Mouse (Mus musculus): Measurements from ENCODE around the gene Zp3.

Gene Zp3

GRCm38 (mm10) chr5:135960909-135961635, 18.8 kb upstream of the Zp3 start:
- ATAC-seq (ENCODE audit: insufficient number of reproducible peaks, low FRiP score, low TSS enrichment) = no peak

GRCm38 (mm10) chr5:135962125-135962491, 17.8 kb upstream of the Zp3 start:
- no peak for ATAC-seq (ENCODE audit: insufficient number of reproducible peaks, low FRiP score, low TSS enrichment)

- peak; percentile 91 for ATAC-seq (ENCODE audit: insufficient number of reproducible peaks, low FRiP score, low TSS enrichment)
These were observed 17.2 kb upstream of the Zp3 start for GRCm38 (mm10) chr5:135962492-135963279.

- 0 out of 2 replicates have a peak, but pooled peaks have one; percentile 11 for ATAC-seq (ENCODE audit: insufficient number of reproducible peaks, low FRiP score, low TSS enrichment)
These were observed 16.6 kb upstream of the Zp3 start for GRCm38 (mm10) chr5:135963280-135963627.

GRCm38 (mm10) chr5:135965501-135965930, 14.4 kb upstream of the Zp3 start:
- no peak for ATAC-seq (ENCODE audit: insufficient number of reproducible peaks, low FRiP score, low TSS enrichment)

GRCm38 (mm10) chr5:135966866-135967265, 13.0 kb upstream of the Zp3 start:
- no peak for ATAC-seq (ENCODE audit: insufficient number of reproducible peaks, low FRiP score, low TSS enrichment)

GRCm38 (mm10) chr5:135968781-135969180, 11.1 kb upstream of the Zp3 start:
- ATAC-seq (ENCODE audit: insufficient number of reproducible peaks, low FRiP score, low TSS enrichment) = no peak

- ATAC-seq (ENCODE audit: insufficient number of reproducible peaks, low FRiP score, low TSS enrichment) = no peak
These were observed 9.7 kb upstream of the Zp3 start for GRCm38 (mm10) chr5:135970247-135970646.

- no peak for ATAC-seq (ENCODE audit: insufficient number of reproducible peaks, low FRiP score, low TSS enrichment)
These were observed 8.0 kb upstream of the Zp3 start for GRCm38 (mm10) chr5:135971876-135972275.

GRCm38 (mm10) chr5:135974365-135974764, 5.5 kb upstream of the Zp3 start, which contains the start of gene Ssc4d:
Ssc4d (minus strand) TSS chr5:135974531.
- no peak for ATAC-seq (ENCODE audit: insufficient number of reproducible peaks, low FRiP score, low TSS enrichment)

GRCm38 (mm10) chr5:135975893-135976668, 3.8 kb upstream of the Zp3 start:
- ATAC-seq (ENCODE audit: insufficient number of reproducible peaks, low FRiP score, low TSS enrichment) = no peak

GRCm38 (mm10) chr5:135979381-135979780, 518 bp upstream of the Zp3 start:
- no peak for ATAC-seq (ENCODE audit: insufficient number of reproducible peaks, low FRiP score, low TSS enrichment)

- peak; percentile 52; the same call in 1 of the 2 replicates for ATAC-seq (ENCODE audit: insufficient number of reproducible peaks, low FRiP score, low TSS enrichment)
These were observed 2.5 kb downstream of the Zp3 start for GRCm38 (mm10) chr5:135982398-135982797.

- ATAC-seq (ENCODE audit: insufficient number of reproducible peaks, low FRiP score, low TSS enrichment) = no peak
These were observed 4.7 kb downstream of the Zp3 start for GRCm38 (mm10) chr5:135984546-135985044.

- ATAC-seq (ENCODE audit: insufficient number of reproducible peaks, low FRiP score, low TSS enrichment) = no peak
These were observed 7.3 kb downstream of the Zp3 start for GRCm38 (mm10) chr5:135987248-135987647.

- ATAC-seq (ENCODE audit: insufficient number of reproducible peaks, low FRiP score, low TSS enrichment) = no peak
These were observed 10.7 kb downstream of the Zp3 start for GRCm38 (mm10) chr5:135990601-135991000.

- no peak for ATAC-seq (ENCODE audit: insufficient number of reproducible peaks, low FRiP score, low TSS enrichment)
These were observed 13.6 kb downstream of the Zp3 start for GRCm38 (mm10) chr5:135993381-135993965.

- ATAC-seq (ENCODE audit: insufficient number of reproducible peaks, low FRiP score, low TSS enrichment) = no peak
These were observed 14.4 kb downstream of the Zp3 start for GRCm38 (mm10) chr5:135994335-135994724.

GRCm38 (mm10) chr5:135994725-135995687, 15.1 kb downstream of the Zp3 start, which contains the start of gene Dtx2:
Dtx2 (plus strand) TSS chr5:135994800.
- ATAC-seq (ENCODE audit: insufficient number of reproducible peaks, low FRiP score, low TSS enrichment) = peak; percentile 94
